Mouse (Mus musculus) heart, embryonic 12.5 days (tissue): ENCODE measurements around the gene Irgm1. TPM values are rescaled to one million over a fixed set of nuclear protein-coding genes. Genes with fewer than 3 reads are reported as not detected.

ENCODE experiments used
- ATAC-seq: fragments of 200-750 bp; cut with Nextera tagmentation; 2 replicates; pipeline ENCODE4 v1.8.0; 2017; ENCODE audit warnings: moderate TSS enrichment, moderate library complexity; ENCODE audit not compliant: insufficient number of reproducible peaks, low FRiP score
- H3K27ac ChIP-seq: fragments of 300-500 bp; sonication (generic); 2 replicates; pipeline ENCODE4 v1.5.1; 2016; ENCODE audit warnings: mild to moderate bottlenecking, moderate library complexity; ENCODE audit not compliant: poor library complexity, severe bottlenecking
- H3K27me3 ChIP-seq: fragments of 300-500 bp; sonication (generic); replicated peaks from 2 replicates; pipeline ENCODE4 v1.6.1; 2016; ENCODE audit warnings: mild to moderate bottlenecking, moderate library complexity
- H3K36me3 ChIP-seq: fragments of 300-500 bp; sonication (generic); 2 replicates; pipeline ENCODE4 v1.6.1; 2016; ENCODE audit warnings: mild to moderate bottlenecking, moderate library complexity
- H3K4me1 ChIP-seq: fragments of 300-500 bp; sonication (generic); replicated peaks from 2 replicates; pipeline ENCODE4 v1.6.1; 2016; ENCODE audit warnings: mild to moderate bottlenecking
- H3K4me2 ChIP-seq: fragments of 300-500 bp; sonication (generic); 2 replicates; pipeline ENCODE4 v1.6.1; 2016; ENCODE audit warnings: mild to moderate bottlenecking, moderate library complexity
- H3K4me3 ChIP-seq: fragments of 300-500 bp; sonication (generic); 2 replicates; pipeline ENCODE4 v1.5.1; 2016; ENCODE audit warnings: mild to moderate bottlenecking
- H3K9ac ChIP-seq: fragments of 300-500 bp; sonication (generic); 2 replicates; pipeline ENCODE4 v1.6.1; 2016; ENCODE audit warnings: mild to moderate bottlenecking, moderate library complexity
- H3K9me3 ChIP-seq: fragments of 300-500 bp; sonication (generic); replicated peaks from 2 replicates; pipeline ENCODE4 v1.6.1; 2016; ENCODE audit warnings: mild to moderate bottlenecking, moderate library complexity
- WGBS: fragments of 180-500 bp; shearing (Covaris S2); methylation state at CpG from one replicate; pipeline ENCODE4 v1.1.7; 2016; 5-methylcytosine and 5-hydroxymethylcytosine counted together
- polyA plus RNA-seq: library from polyadenylated mRNA; unstranded; fragments of >200 nt; fragmentation: Nextera tagmentation; extraction: Ambion mirVana; gene quantifications from 2 replicates; pipeline ENCODE4 v1.2.1, GENCODE M21; 2016

The Irgm1 gene
- polyA plus RNA-seq, 1 experiment from 2014 or later = 7.6 TPM

- H3K27ac ChIP-seq = peak overlapping the region; percentile 94; the same call in 1 of the 2 replicates
Measured at GRCm38 (mm10) chr11:48818346-48818745, 53.1 kb downstream of the Irgm1 start.

GRCm38 (mm10) chr11:48817794-48818193 lies 53.7 kb downstream of the Irgm1 start:
- peak overlapping the region; percentile 91 for H3K4me3 ChIP-seq
- 7% methylated on average over 9 of the region's 9 CpGs for WGBS
- no peaks in the 10 kb centered on the region for H3K27me3 ChIP-seq
- H3K27ac ChIP-seq = peak overlapping the region; percentile 94
- no peaks in the 10 kb centered on the region; the same call in 1 of the 2 replicates for H3K36me3 ChIP-seq
- H3K9me3 ChIP-seq = no peaks in the 10 kb centered on the region
- no peak for ATAC-seq
- peak overlapping the region; percentile 92 for H3K9ac ChIP-seq
- peaks cover 15% of the 10 kb centered on the region for H3K4me1 ChIP-seq
- H3K4me2 ChIP-seq = peak overlapping the region; percentile 82

More at GRCm38 (mm10) chr11:48818346-48818745, 53.1 kb downstream of the Irgm1 start:
- under 1% methylated on average over 16 of the region's 16 CpGs for WGBS
- peak overlapping the region; percentile 31; the same call in 1 of the 2 replicates for H3K9ac ChIP-seq
- no peaks in the 10 kb centered on the region for H3K36me3 ChIP-seq
- H3K9me3 ChIP-seq = no peaks in the 10 kb centered on the region
- H3K27me3 ChIP-seq = no peaks in the 10 kb centered on the region
- H3K4me1 ChIP-seq = peaks cover 15% of the 10 kb centered on the region
- ATAC-seq = 0 out of 2 replicates have a peak, but pooled peaks have one; percentile 5
- peak overlapping the region; percentile 91 for H3K4me3 ChIP-seq
- peak overlapping the region; percentile 82 for H3K4me2 ChIP-seq

GRCm38 (mm10) chr11:48816800-48817665 lies 54.5 kb downstream of the Irgm1 start, which contains the start of gene Trim41:
Trim41 (minus strand) TSS chr11:48817353.
- peak within 1 kb of the TSS; percentile 82 for H3K4me2 ChIP-seq
- H3K4me3 ChIP-seq = peak within 1 kb of the TSS; percentile 91
- H3K4me1 ChIP-seq = peaks cover 15% of the 10 kb centered on the region
- H3K9ac ChIP-seq = peak within 1 kb of the TSS; percentile 92
- under 1% methylated on average over 73 of the region's 77 CpGs for WGBS
- peaks cover 8% of the 10 kb centered on the region for H3K36me3 ChIP-seq
- H3K27me3 ChIP-seq = no peaks in the 10 kb centered on the region
- ATAC-seq = peak; percentile 97
- H3K27ac ChIP-seq = peak within 1 kb of the TSS; percentile 94
- H3K9me3 ChIP-seq = no peaks in the 10 kb centered on the region

- ATAC-seq = peak; percentile 33
- peaks cover 15% of the 10 kb centered on the region for H3K36me3 ChIP-seq
- H3K4me1 ChIP-seq = peaks cover 15% of the 10 kb centered on the region
- H3K9ac ChIP-seq = peak overlapping the region; percentile 92
- no peaks in the 10 kb centered on the region for H3K9me3 ChIP-seq
- H3K4me2 ChIP-seq = peak overlapping the region; percentile 82
- no peaks in the 10 kb centered on the region for H3K27me3 ChIP-seq
- peak overlapping the region; percentile 94; the same call in 1 of the 2 replicates for H3K27ac ChIP-seq
- WGBS = 4% methylated on average over 23 of the region's 23 CpGs
- peak overlapping the region; percentile 91 for H3K4me3 ChIP-seq
Measured at GRCm38 (mm10) chr11:48816281-48816781, 55.2 kb downstream of the Irgm1 start.

GRCm38 (mm10) chr11:48815851-48816250 lies 55.6 kb downstream of the Irgm1 start:
- Histone ChIP-seq H3K27ac (no peak overlapping the region), H3K9ac (peak overlapping the region; percentile 92), H3K9me3 (no peaks in the 10 kb centered on the region), H3K4me2 (peak overlapping the region; percentile 82), H3K4me3 (peak overlapping the region; percentile 91), H3K27me3 (no peaks in the 10 kb centered on the region), H3K4me1 (peaks cover 15% of the 10 kb centered on the region), H3K36me3 (peaks cover 19% of the 10 kb centered on the region)
- no peak for ATAC-seq
- 72% methylated on average over 16 of the region's 16 CpGs for WGBS

- H3K4me1 ChIP-seq = peaks cover 19% of the 10 kb centered on the region
- no peaks in the 10 kb centered on the region for H3K9me3 ChIP-seq
- H3K27ac ChIP-seq = no peak overlapping the region
- peaks cover 40% of the 10 kb centered on the region for H3K36me3 ChIP-seq
- H3K9ac ChIP-seq = no peak overlapping the region
- no peak for ATAC-seq
- no peaks in the 10 kb centered on the region for H3K27me3 ChIP-seq
- H3K4me2 ChIP-seq = no peak overlapping the region
- no peak overlapping the region for H3K4me3 ChIP-seq
Measured at GRCm38 (mm10) chr11:48813782-48814181, 57.7 kb downstream of the Irgm1 start.

Other genes with a start within 250 kb of the Irgm1 start
- 397 and 428 TPM in 2 replicates for gene Rack1, start 71.4 kb downstream of the Irgm1 start, polyA plus RNA-seq
- 4.3 and 4.4 TPM in 2 replicates for gene Trim41, start 54.3 kb downstream of the Irgm1 start, polyA plus RNA-seq
- 0.39 and 0.52 TPM in 2 replicates for gene Trim7, start 45.5 kb downstream of the Irgm1 start, polyA plus RNA-seq
- gene Gm12184, start 45.0 kb downstream of the Irgm1 start, polyA plus RNA-seq = 3.3 and 5.3 TPM in 2 replicates
- gene Gm5431, start 30.5 kb upstream of the Irgm1 start, polyA plus RNA-seq = 0.09 and 0.22 TPM in 2 replicates
- gene Psme2b, start 74.5 kb upstream of the Irgm1 start, polyA plus RNA-seq = 1.1 and 1.5 TPM in 2 replicates
- not detected in 2 replicates for gene Olfr56, start 107.2 kb upstream of the Irgm1 start, polyA plus RNA-seq
- 0.09 TPM in 1 of 2 replicates, not detected in the other for gene 9930111J21Rik1, start 107.7 kb upstream of the Irgm1 start, polyA plus RNA-seq
- not detected in 2 replicates for gene Gm12185, start 120.5 kb upstream of the Irgm1 start, polyA plus RNA-seq
- not detected in 2 replicates for gene Tgtp1, start 122.5 kb upstream of the Irgm1 start, polyA plus RNA-seq
- 0.23 and 0.24 TPM in 2 replicates for gene 9930111J21Rik2, start 179.6 kb upstream of the Irgm1 start, polyA plus RNA-seq
- not detected in 2 replicates for gene Tgtp2, start 192.5 kb upstream of the Irgm1 start, polyA plus RNA-seq
- 0.55 and 0.68 TPM in 2 replicates for gene Ifi47, start 204.9 kb upstream of the Irgm1 start, polyA plus RNA-seq
- not detected in 2 replicates for gene Olfr1396, start 243.2 kb upstream of the Irgm1 start, polyA plus RNA-seq